Mouse (Mus musculus): ENCODE results near the gene Acvr2b. TPM values are rescaled to one million over a fixed set of nuclear protein-coding genes. Genes with fewer than 3 reads are reported as not detected.
A peak's percentile ranks its signal among the peaks of the same experiment; 100 is the strongest.

Gene Acvr2b
- total RNA-seq, 2 experiments from 2014 or later, result 11.5 to 15.0 TPM

- DNase-seq, result peak in 1 of 2 experiments; percentile 37
- intact Hi-C loops (cut with DNase I), result loop anchor here (2.0 kb wide), 1 partner anchor 28 kb away; no protein-coding TSS in a partner anchor
Observed at GRCm38 (mm10) chr9:119403236-119403641, 1.3 kb downstream of the Acvr2b start.

DNA sequence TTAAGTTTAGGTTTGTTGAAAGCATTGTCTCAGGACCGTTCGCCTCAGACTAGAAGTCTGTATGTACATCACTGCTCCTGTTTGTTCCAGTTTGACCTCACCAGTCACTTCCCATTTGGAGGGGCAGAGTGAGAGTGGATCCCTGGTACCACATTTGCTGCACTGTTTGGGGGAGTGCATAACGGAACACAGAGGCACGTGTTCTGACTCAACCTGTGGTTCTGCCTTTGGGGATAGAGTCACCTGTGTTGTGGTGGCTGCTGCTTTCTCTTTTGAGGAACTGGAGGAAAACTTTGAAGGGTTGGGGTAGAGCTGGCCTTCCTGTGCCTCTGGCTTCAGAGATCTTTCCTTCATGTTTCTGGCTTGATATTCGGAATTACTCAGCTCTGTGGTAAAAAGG, 2.2 kb downstream of the Acvr2b start:
- peak in 1 of 2 experiments; percentile 7 for DNase-seq
- intact Hi-C loops (cut with DNase I), result no loop called here

- intact Hi-C loops (cut with DNase I), result no loop called here
- DNase-seq, result peak in 1 of 2 experiments; percentile 52
Observed at GRCm38 (mm10) chr9:119407884-119408283, 6.0 kb downstream of the Acvr2b start.

GRCm38 (mm10) chr9:119408898-119409664, 7.2 kb downstream of the Acvr2b start:
- peak in 1 of 2 experiments; percentile 46 for DNase-seq
- intact Hi-C loops (cut with DNase I), result no loop called here

DNA sequence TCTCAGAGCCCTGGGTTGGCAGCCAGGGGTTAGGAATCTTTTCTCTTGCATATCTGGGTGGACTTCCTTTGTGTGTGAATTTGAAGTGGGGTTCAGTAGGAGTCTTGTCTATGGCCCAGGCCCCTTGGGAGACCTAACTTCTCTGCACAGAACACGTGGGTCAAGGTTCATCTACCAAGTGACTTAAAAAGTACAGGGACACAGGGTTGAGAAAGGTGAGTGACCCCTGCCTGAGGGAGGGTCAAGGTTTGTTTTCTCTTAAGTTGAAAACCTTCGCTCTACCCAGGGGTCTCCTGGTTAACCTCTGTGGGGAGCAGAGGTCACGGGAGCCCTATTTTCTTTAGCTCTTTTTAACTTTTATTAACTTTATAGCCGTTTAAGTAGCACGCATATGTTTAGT, 7.9 kb downstream of the Acvr2b start:
- intact Hi-C loops (cut with DNase I), result no loop called here
- no peak for DNase-seq

GRCm38 (mm10) chr9:119418025-119418424, 16.1 kb downstream of the Acvr2b start:
- no peak for DNase-seq
- intact Hi-C loops (cut with DNase I), result no loop called here

GRCm38 (mm10) chr9:119419852-119420438, 18.0 kb downstream of the Acvr2b start:
- DNase-seq, result no peak
- intact Hi-C loops (cut with DNase I), result no loop called here

GRCm38 (mm10) chr9:119425217-119425975, 23.5 kb downstream of the Acvr2b start:
- intact Hi-C loops (cut with DNase I), result no loop called here
- peak in 1 of 2 experiments; percentile 64 for DNase-seq

- intact Hi-C loops (cut with DNase I), result loop anchor here (1.0 kb wide), 1 partner anchor 25 kb away; no protein-coding TSS in a partner anchor
- DNase-seq, result no peak
Observed at GRCm38 (mm10) chr9:119425976-119426415, 24.1 kb downstream of the Acvr2b start.

- no peak for DNase-seq
- intact Hi-C loops (cut with DNase I), result loop anchor here (1.0 kb wide), 1 partner anchor 25 kb away; no protein-coding TSS in a partner anchor
Observed at GRCm38 (mm10) chr9:119426483-119426882, 24.6 kb downstream of the Acvr2b start.

DNA sequence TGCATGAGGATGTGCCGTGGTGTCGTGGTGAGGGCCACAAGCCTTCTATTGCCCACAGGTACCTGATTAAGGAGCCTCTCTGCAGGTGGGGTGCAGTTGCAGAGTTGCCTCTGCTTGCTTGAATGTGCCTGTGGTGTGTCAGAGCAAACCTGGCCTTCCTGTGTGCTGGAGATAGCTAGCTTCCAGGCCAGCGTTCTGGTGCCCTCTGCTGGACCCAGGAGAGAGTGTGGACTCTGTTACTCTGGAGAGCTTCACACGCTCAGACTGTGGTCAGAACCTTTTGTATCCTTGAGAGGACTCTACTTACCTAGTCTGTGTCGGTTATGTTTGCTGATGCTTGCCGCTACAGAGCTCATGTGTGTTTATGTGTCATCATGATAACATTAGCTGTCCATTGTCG, 28.4 kb downstream of the Acvr2b start:
- intact Hi-C loops (cut with DNase I), result loop anchor here (2.0 kb wide), 2 partner anchors 28 to 74 kb away; partner anchors contain the start of genes Acvr2b and Xylb

DNA sequence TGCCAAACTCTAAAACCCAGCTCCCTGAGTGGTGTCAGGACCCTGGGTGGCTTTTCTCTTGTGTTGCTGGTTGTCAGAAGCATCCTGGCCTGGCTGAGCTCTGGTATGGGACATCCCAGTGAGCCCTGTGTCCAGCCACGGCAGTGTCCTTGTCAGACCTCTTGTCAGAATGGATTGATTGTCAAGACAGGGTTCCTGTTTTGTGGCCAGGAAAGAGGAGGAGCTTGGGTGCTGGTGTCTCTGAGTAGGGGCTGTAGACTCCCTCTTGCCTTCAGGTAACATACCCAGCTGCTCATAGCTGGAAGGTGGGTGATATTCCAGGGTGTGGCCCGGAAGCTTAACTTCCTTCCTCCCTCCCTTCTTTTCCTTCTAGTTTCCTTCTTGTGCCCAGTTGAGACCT, 33.9 kb downstream of the Acvr2b start:
- intact Hi-C loops (cut with DNase I), result loop anchor here (5.0 kb wide), 1 partner anchor 284 kb away; no protein-coding TSS in a partner anchor
- no peak for DNase-seq

More for the DNA sequence above, 28.4 kb downstream of the Acvr2b start:
- peak; percentile 67 to 74 for DNase-seq

GRCm38 (mm10) chr9:119438065-119438464, 36.1 kb downstream of the Acvr2b start:
- DNase-seq, result no peak
- intact Hi-C loops (cut with DNase I), result loop anchor here (5.0 kb wide), 1 partner anchor 286 kb away; no protein-coding TSS in a partner anchor

DNA sequence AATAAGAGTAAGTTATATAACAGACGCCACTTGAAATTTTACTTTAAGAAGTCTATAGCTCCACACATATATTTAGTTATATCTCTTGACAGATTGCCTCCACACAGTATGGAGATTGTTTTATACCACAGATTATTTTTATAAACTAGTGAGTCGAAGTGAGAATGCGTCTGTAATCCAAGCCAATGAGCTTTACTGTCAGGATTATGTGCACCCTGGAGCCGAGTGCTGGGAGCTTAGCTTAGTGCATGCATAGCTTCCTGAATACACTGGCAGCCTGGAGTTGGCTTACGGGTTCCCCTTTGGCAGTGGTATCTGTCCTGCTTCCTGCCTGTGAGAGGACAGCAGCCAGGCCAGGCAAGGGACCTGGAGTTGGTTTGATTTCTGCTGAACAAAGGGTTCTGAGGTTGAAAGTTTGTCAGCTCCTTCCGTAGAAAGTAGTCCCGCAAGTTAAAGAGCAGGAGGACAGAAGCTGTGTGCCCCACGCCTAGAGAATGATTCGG, 36.6 kb downstream of the Acvr2b start:
- intact Hi-C loops (cut with DNase I), result loop anchor here (5.0 kb wide), 1 partner anchor 286 kb away; no protein-coding TSS in a partner anchor
- no peak for DNase-seq

DNA sequence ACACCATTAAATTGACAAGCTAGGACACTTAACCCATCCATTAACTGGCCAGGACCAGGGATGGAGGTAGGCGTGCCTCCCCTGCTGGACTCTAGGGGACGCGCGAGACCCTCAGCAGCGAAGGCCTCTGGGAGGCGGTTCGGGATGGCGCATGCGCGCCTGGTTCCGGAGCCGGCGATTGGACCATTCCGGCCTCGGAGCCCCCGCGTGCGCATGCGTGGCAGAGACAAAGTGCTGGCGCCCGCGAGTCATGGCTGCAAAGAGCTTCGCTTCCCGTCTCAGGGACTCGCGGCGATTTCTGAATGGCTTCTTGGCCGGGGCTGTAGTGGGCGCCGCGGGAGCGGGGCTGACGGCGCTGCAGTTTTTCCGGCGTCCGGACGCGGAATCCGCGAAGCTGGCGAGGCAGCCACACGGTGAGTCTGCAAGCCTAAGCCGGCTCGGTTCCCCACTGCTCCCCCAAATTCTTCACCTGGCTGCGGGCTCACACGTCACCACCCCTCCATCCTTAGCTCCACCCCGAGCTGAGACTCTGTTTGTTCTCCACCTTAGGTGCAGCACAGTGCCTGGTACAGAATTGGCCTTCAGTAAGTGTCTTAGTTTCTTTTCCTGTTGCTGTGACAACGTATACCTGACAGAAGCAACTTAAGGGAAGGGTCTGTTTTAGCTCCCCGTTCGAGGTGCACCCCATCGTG, 43.0 kb downstream of the Acvr2b start, which contains the start of gene Exog:
Gene Exog (plus strand): TSS at position 206 of the 692 bp plus-strand sequence.
- intact Hi-C loops (cut with DNase I), result no loop called here
- DNase-seq, result peak; percentile 97 to 98

DNA sequence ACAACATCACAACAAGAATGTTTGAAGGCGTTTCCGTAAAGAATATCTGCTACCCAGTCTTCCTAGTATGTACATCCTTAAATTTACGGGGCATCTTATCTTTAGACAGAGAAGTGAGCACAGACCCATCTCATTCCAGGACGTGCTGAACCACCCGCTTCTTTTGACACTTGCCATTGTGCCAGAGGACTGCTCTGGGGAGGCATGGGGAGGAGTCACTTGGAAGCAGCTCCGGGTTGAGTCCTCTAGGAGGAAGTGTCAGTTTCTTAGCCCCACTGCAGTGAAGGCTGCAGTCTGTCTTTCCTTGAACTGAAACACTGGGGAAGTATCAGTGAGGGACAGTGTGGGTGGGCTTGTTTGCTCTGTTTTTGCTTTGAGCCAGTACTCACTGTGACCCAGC, 43.8 kb downstream of the Acvr2b start:
- no peak for DNase-seq
- intact Hi-C loops (cut with DNase I), result no loop called here

DNA sequence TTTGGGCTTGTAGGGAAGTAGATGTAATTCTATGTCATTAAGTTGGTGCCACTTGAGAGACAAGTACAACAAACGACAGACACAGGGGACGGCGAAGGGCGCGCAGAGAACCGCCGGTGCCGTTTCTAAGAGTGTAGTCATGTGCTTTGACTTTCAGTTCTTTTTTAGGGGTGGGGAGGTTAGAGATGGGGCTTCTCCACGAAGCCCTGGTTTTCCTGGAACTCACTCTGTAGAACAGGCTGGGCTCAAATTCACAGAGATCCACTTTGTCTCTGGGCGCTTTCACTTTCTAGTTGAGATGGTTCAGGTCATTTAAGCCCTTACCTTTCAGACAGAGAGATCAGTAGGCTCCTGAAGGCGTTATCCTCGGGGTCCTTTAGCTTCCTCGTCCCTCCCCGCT, 54.0 kb downstream of the Acvr2b start:
- intact Hi-C loops (cut with DNase I), result no loop called here
- no peak for DNase-seq

- no peak for DNase-seq
- intact Hi-C loops (cut with DNase I), result no loop called here
Observed at GRCm38 (mm10) chr9:119457122-119457521, 55.2 kb downstream of the Acvr2b start.

DNA sequence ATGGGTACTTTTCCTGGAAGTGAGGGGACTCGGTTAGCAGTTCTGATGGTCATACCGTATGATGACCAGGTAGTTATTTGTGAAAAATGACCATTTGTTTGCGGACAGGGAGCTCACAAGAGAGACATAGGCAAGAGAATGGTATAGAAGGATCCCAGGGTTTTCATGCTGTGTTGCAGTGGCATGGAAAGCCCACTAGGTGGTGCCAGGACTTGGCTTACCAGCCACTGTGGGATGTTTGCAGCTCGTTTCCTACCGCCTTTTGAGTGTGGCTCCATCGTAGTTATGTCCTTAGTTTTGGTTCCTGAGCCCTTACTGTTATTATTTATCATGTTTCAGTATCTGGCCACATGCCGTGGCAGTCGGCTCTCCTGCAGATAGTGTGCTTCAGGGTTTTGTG, 58.5 kb downstream of the Acvr2b start:
- DNase-seq, result peak in 1 of 2 experiments; percentile 30
- intact Hi-C loops (cut with DNase I), result loop anchor here (10.0 kb wide), 1 partner anchor 294 kb away; no protein-coding TSS in a partner anchor

DNA sequence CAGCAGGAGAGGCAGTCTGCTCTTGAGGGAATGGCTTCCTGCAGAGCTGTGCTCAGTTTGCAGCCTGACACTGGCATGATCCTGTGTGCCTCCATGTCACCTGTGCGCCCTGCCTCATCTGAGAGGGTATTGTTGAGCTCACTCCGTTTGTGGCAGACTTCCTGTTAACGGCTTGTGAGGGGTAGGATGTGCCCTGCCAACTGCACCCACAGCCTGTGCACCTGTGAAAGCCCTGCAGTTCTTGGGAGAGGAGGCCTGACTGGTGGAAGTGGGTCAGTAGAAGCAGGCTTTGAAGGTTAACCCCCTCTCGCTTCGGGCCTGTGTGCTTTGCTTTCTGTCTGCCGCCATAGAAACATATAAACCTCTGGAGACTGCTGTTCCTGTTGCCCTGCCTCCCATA, 63.1 kb downstream of the Acvr2b start:
- intact Hi-C loops (cut with DNase I), result loop anchor here (1.0 to 10.0 kb wide), 2 partner anchors 115 to 290 kb away; no protein-coding TSS in a partner anchor
- no peak for DNase-seq
